Mouse (Mus musculus): ENCODE data around the gene Guk1.

The Guk1 gene

DNA sequence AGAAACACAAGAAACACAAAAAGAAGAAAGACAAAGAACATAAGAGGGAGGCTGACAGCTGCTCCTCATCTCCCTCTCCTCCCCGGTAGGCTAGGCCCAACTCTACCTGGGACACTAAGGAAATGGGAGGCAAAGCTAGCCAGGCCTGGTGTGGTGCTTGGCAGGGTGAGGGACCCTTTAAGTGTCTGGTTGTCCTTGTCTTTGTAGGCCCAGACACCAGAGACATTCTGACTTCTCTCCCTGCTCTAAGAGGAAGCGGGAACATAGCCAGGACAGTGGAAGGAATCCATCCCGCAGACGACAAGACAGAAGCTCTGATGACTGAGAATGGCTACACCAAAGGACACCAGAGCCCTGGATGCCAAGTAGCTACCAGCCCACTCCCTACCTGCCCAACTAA, 18.0 kb upstream of the Guk1 start:
- no peak for DNase-seq

GRCm38 (mm10) chr11:59209580-59209979, 17.6 kb upstream of the Guk1 start:
- peak; percentile 43 for DNase-seq

- peak; percentile 63 for DNase-seq
Observed at GRCm38 (mm10) chr11:59209003-59209441, 17.0 kb upstream of the Guk1 start.

GRCm38 (mm10) chr11:59208153-59208831, 16.3 kb upstream of the Guk1 start, which contains the start of gene 2310033P09Rik:
TSS of gene 2310033P09Rik (plus strand) at chr11:59208321.
- peak; percentile 95 for DNase-seq

DNA sequence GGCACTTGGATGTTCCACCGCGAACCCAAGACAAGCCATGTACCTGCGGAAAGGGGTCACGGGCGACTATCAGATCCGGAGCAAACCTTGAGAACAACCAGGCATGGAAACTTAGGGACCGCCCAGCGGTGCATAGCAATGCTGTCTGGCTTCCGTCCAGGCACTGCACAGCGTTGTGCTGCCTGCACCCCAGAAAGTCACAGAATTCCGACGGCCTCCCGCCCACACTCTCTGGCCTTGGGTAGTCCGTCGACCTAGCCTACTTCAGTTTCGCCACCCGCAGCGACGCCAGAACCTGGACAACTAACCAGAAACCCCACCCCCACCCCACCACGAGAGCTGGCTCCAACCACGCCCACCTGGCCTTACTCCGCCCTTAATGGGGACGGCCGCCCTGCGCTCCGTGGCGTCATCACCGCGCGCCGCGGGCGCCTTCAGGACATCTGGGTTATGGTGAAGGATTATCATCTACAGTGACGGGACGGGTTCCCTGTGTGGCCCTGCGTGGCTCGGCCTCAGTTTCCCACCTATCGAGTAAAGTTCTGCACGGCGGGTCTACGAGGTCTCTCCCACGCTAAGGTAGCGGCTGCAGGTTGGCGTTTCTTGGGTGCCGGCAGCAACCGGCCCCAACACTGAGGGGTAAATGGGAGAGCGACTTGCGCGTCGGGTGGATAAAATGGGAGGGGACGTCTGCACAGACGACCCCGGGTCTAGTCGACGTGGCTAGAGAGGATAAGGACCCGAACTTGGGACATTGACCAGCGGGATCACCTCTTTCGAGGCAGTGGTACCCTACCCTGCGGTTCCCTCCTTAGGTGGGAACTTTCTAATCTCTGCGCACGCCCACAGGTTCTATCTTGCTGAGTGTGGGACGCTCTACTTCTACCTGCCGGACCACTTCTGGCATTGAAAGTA, 10.3 kb upstream of the Guk1 start, which contains the start of gene Mrpl55:
Gene Mrpl55, plus strand, starts transcription at position 406 of the 915 bp plus-strand sequence.
- DNase-seq = peak; percentile 96

DNA sequence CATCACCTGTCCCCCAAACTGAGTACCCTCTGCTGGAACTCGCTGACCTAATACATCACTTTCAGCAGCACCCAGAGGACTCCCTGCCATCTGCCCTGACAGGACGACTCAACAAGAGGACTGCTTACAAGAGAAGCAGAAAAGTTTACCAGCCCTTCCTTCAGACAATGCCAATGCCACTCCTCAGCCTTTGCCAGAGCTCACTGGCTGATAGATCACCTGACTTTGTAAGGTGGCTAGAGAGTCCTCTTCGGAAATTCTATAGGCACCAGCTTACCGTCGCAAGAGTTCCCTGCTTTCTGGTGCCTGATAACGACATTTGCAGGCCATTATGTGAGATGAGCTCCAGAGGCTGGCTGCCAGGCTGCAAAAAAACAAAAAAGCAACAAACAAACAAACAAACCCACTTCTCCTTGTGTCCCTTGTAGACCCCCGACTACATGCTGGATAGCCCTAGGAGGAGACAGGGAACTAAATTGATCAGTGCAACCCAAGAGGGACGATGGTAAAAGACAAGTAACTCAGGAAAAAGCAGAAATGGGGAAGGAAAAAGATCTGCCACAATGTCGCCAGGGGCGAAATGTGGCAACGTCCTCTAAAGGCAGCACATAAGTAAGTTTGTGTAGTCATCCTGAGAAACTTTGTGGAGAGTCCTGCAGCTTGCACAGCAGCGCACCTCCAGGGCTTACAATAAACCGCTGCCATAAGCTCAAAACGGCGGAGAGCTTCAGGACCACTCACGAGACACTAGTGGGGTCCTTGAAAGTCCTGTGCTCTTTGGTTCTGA, 9.4 kb upstream of the Guk1 start:
- DNase-seq = no peak

DNA sequence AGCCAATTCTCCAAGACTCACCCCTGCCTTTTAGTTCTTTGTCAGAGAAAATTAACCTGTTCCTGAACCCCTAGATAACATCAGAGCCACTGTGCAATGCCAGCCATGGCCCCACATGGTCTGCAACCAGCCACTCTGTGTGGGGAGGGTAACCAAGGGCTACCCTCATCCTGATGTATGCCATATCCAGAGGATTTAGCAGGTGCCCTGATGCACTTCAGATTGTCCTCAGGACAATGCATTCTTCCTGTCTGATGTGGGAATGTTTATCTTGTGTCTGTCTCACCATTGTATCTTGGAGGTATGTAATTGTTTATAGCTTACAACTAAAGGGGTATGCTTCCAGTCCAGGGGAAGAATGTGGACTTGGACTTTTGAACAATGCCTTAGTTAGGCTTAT, 4.2 kb upstream of the Guk1 start:
- no peak for DNase-seq

- DNase-seq = peak; percentile 92
Observed at GRCm38 (mm10) chr11:59191231-59192058, 567 bp downstream of the Guk1 start.

GRCm38 (mm10) chr11:59187706-59188105, 4.3 kb downstream of the Guk1 start:
- no peak for DNase-seq

DNA sequence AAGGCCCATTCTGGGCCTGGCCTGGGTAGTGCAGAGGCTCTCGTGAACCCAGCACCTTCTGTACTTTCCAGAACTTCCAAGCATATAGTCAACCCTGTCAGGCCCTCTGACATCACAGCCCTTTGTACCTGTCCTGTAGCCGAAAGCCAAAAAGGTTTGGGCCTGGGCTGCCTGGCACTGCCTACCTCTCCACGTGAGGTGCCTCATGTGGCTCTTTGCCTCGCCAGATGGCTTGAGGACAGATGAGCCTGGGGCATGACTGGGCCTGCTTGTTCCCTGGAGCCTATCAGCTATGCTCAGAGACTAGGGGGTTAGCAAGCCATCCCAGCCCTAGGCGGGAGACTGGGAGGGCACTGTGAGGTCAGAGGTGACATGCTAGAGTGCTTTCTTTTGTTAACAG, 6.5 kb downstream of the Guk1 start:
- DNase-seq = no peak

- peak; percentile 49 for DNase-seq
Observed at GRCm38 (mm10) chr11:59183821-59184220, 8.2 kb downstream of the Guk1 start.

DNA sequence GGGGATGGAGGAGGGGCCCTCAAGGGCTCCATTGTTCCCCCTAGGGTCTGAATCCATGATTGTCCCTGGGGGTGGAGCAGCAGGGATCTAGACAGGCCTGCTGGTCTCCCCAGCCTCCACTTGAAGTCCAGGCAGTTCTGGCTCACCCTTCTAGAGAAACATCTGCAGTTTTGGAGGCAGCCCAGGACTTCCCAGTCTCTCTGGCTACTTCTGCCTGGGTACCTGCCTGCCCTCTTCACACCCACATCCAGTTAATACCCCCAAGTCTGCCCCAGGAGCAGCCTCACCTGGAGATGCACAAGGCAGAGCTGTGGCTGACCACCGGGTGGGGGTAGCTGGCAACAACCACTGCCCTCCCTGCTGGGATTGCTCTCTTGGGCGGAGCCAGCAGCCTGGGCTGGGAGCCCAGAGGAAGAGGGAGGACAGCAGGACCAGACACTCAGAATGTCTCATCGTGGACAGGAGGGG, 9.1 kb downstream of the Guk1 start, which contains the start of gene Gjc2:
Gene Gjc2, minus strand, starts transcription at position 350 of the 468 bp plus-strand sequence.
- DNase-seq = no peak

- no peak for DNase-seq
Observed at GRCm38 (mm10) chr11:59176921-59177320, 15.1 kb downstream of the Guk1 start.

GRCm38 (mm10) chr11:59176475-59176874, 15.5 kb downstream of the Guk1 start:
- DNase-seq = no peak

DNA sequence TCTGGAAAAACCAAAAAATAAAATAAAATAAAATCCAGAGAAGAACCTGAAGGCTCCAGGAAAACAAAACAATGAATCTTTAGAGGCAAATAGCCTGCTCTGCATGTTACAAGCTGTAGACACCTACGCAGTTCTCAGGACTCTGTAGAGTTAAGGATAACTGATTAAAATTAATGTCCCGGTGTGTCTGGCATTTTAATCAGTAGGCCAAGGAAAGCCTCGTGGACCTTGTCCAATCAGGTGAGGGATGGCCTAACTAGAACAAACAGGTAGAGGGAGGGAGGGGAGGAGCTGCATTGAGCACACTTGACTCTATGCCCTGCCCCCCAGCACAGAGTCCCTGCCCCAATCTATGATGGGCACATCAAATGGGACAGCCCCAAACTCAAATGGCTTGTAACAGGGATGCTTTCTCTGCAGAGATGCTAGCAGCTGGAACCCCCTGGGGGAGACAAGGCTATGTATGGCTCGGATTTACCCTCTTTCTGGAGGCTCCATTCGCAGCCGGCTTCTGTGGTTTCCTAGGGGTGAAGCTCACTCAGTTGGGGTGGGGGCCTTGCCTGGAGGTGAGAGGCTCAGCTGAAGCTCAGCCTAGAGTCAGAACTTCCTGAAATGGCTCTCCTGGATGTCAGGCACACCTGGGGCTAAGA, 17.7 kb downstream of the Guk1 start:
- no peak for DNase-seq

- DNase-seq = no peak
Observed at GRCm38 (mm10) chr11:59170549-59170948, 21.5 kb downstream of the Guk1 start.

DNA sequence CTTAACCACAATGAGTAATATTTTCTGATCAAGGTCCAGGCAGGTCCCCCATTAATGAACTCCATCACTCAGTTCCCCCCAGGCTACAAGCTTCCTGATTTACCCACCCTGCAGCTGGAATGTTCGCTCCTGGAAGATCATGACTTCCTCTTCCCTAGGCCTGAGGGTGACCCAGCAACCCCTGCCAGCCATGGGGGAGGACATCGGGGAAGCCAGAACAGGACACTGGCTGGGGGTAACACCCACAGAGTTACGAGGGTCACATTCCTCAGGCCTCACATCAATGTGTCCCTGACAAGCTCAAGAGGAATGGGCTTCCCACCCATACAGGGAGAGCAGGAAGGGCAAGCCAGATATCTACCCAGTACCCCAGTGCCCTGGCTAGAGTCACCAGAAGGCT, 22.2 kb downstream of the Guk1 start:
- DNase-seq = no peak

GRCm38 (mm10) chr11:59165616-59166241, 26.3 kb downstream of the Guk1 start:
- DNase-seq = no peak

DNA sequence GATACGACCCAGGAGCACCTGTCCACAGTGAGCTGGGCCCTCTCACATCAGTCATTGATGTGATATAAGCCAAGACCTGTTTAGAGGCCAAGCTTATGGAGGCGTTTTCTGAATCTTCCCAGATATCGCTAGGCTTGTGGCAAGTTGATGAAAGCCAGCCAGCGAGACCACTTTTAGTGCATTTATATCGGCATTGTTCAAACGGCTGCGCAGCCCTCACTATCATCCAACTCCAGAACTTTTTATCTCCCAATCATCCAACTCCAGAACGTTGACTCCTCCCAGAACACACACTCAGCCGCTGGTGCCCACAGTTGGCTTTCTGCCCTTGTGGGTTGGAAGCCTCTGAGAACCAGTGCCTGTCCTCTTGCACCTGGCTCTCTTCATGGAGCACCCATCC, 27.6 kb downstream of the Guk1 start:
- no peak for DNase-seq

All from right cerebral cortex, postnatal 14 days (tissue).